Mouse (Mus musculus): ENCODE results near the gene H2-Q1.

- TF ChIP-seq CTCF (IDR thresholded peaks at IDR 0.05; ENCODE audit: control insufficient read depth, insufficient read depth, insufficient read length): no peak
- TF ChIP-seq CEBPB (IDR thresholded peaks at IDR 0.05; ENCODE audit: low read depth): no peak
- TF ChIP-seq MYOG (IDR thresholded peaks at IDR 0.05; ENCODE audit: control insufficient read depth, extremely low read depth, insufficient read length): no peak
- no peak for TF ChIP-seq USF1 (IDR thresholded peaks at IDR 0.05; ENCODE audit: low read depth)
- no peak for TF ChIP-seq MAX (IDR thresholded peaks at IDR 0.05)
- no peak for TF ChIP-seq MYOD1 (IDR thresholded peaks at IDR 0.05; ENCODE audit: control insufficient read depth, insufficient read length, low read depth)
Observed at GRCm38 (mm10) chr17:35318671-35319070, 1.5 kb upstream of the H2-Q1 start.

Measured in C2C12 (cell line).